Mouse (Mus musculus): ENCODE results near the gene C330021F23Rik. TPM values are rescaled to one million over a fixed set of nuclear protein-coding genes. Genes with fewer than 3 reads are reported as not detected.
A peak's percentile ranks its signal among the peaks of the same experiment; 100 is the strongest.

Gene C330021F23Rik
- polyA plus RNA-seq (2012; ENCODE audit: insufficient read depth, insufficient read length, missing spikeins): 3.7 and 6.5 TPM in 2 replicates

DNA sequence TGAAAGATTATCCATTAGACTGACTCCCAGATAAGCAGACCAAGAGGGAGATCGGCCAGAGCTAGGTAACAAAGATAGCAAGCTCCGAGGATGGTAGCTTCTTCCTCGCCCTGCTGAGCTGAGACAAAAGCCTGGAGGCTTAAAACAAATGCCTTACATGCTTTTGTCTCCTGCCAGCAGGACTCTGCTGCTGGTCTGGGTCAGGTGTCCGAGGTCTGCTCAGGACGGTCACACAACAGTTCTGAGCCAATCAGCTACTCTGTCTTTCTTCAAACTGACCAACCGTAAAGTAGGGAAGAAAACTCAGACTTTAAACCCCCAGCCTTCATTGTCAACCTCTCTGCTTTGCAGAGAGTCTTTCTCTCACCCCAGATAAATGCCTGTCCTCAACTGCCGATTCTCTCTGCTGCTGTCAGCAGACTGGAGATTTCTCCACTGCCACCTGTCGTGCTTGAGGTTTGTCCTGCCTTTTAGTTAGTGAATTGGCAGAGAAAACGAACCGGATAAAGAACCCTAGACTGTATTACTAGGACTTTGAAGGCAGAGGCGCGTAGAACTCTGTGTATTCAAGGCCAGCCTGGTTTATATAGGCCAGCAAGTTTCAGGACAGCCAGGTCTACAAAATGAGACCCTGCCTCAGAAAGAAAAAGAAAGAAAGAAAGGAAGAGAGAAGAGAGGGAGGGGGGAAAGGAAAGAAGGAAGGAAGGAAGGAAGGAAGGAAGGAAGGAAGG lies at the start of gene C330021F23Rik:
Gene C330021F23Rik (plus strand): TSS at position 350 of the 731 bp plus-strand sequence.
- Histone ChIP-seq H3K4me1 (ENCODE audit: control insufficient read depth, insufficient read depth, insufficient read length, low read length) (no peaks in the 10 kb centered on the region), H3K27ac (replicated peaks; ENCODE audit: low read depth, low read length) (no peak within 1 kb of the TSS), H3K4me3 (ENCODE audit: insufficient read depth, low read depth, low read length) (peak within 1 kb of the TSS; percentile 11; the same call in 1 of the 2 replicates)

DNA sequence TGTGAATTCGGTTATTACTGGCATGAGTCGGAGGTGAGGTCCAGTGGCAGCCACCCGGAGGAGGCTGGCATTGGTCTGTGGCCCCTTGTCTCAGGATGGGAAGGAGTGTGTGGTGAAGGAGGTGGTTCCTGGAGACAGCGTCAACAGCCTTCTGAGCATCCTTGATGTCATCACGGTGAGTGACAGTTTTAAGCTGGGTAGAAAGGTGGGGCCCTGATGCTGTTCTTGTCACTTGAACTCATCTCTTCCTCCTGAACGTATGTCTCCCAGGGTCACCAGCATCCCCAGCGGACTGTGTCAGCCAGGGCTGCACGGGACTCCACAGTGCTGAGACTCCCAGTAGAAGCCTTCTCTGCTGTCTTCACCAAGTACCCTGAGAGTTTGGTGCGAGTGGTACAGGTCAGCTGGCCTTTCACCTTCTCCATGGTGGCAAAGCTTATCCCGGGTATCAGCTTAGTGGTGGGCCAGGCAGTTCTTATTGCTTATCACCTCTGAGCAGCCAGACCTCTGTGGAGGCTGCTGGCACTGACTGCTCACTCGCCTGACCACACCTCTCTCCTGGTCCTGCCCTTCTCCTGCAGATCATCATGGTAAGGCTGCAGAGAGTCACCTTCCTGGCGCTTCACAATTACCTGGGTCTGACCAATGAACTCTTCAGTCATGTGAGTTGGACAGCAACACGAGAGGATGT lies 45.6 kb upstream of the C330021F23Rik start:
- H3K4me3 ChIP-seq (ENCODE audit: insufficient read depth, low read depth, low read length): no peak overlapping the region
- H3K4me1 ChIP-seq (ENCODE audit: control insufficient read depth, insufficient read depth, insufficient read length, low read length): peaks cover 4% of the 10 kb centered on the region; the same call in 1 of the 2 replicates
- H3K27ac ChIP-seq (replicated peaks; ENCODE audit: low read depth, low read length): no peak overlapping the region

DNA sequence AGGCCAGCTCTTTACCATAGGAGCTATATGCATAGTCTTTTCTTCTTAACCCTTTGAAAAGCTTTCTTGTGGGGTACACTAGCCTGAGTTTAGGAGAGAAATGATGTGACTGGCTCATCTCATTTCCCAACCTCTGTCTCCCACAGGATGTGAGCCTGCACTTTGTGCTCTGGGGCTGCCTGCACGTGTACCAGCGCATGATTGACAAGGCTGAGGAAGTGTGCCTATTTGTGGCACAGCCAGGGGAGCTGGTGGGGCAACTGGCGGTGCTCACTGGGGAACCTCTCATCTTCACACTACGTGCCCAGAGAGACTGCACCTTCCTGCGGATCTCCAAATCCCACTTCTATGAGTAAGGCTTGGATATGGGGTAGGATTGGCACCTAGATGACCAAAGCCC lies 37.0 kb upstream of the C330021F23Rik start:
- Histone ChIP-seq H3K27ac (replicated peaks; ENCODE audit: low read depth, low read length) (no peak overlapping the region), H3K4me1 (ENCODE audit: control insufficient read depth, insufficient read depth, insufficient read length, low read length) (no peaks in the 10 kb centered on the region), H3K4me3 (ENCODE audit: insufficient read depth, low read depth, low read length) (no peak overlapping the region)

DNA sequence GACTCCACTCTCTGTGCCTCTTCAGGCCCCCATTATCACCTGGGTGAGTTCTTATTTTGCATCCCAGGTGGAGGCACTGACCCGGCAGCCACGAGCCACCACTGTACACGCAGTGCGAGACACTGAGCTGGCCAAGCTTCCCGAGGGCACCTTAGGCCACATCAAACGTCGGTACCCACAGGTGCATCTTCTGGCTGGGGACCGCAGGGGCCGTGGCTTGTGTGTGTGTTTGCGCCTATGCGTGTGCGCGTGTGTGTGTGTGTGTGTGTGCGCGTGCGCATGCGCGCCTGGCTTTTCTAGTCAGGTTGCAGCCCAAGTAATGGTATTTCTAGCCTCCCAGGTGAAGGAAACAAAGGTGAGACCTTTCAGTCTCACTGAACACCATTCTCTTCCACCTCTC lies 35.9 kb upstream of the C330021F23Rik start:
- H3K4me1 ChIP-seq (ENCODE audit: control insufficient read depth, insufficient read depth, insufficient read length, low read length): no peaks in the 10 kb centered on the region
- H3K4me3 ChIP-seq (ENCODE audit: insufficient read depth, low read depth, low read length): no peak overlapping the region
- H3K27ac ChIP-seq (replicated peaks; ENCODE audit: low read depth, low read length): no peak overlapping the region

DNA sequence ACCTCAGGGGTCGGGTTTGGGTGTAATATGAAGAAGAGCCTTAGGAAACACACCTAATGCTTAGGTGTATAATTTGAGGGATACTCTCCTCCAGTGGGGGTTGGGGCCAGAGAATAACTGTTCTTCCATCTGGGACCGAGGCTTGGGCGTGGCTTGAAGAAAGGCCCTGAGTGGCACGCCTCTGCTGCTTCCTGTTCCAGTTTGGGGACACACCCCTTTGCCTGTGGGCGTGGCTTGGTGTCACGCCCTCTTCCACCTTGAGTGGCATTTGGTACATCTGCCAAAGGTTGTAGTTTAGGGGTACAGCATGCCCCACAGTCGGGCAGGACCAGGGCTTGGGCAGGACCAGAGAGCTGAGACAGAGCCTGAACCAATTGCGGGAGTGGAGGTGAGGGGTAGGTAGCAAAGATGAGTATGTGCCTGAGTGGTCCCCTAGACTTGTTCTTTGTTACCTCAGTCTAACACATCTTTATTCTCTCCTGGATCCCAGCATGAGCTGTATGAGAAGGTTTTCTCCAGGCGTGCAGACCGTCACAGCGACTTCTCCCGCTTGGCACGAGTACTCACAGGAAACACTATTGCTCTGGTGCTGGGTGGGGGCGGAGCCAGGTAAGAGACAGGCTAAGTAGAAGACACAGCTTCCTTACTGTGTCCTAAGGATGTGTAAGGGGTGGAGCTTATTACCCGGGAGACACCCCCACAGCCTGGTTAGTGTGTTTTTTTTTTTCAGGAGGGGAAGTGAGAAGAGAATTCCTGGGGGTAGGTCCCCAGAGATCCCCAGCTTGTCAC lies 31.5 kb upstream of the C330021F23Rik start:
- no peak overlapping the region for H3K27ac ChIP-seq (replicated peaks; ENCODE audit: low read depth, low read length)
- H3K4me1 ChIP-seq (ENCODE audit: control insufficient read depth, insufficient read depth, insufficient read length, low read length): no peaks in the 10 kb centered on the region
- H3K4me3 ChIP-seq (ENCODE audit: insufficient read depth, low read depth, low read length): no peak overlapping the region

DNA sequence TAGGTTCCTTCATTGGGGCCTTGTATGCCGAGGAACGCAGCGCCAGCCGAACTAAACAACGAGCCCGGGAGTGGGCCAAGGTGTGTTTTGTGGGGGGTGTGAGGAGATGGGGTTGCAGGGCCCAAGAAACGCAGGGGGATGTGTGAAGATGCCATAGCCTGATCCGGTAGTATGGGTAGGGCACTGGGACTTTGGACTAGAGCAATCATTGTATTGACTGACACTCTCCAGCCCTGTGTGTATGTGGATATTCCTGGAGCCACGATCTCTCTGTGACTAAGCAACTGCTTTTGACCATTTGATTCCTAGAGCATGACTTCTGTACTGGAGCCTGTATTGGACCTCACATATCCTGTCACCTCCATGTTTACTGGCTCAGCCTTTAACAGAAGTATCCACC lies 30.9 kb upstream of the C330021F23Rik start:
- no peaks in the 10 kb centered on the region for H3K4me1 ChIP-seq (ENCODE audit: control insufficient read depth, insufficient read depth, insufficient read length, low read length)
- H3K4me3 ChIP-seq (ENCODE audit: insufficient read depth, low read depth, low read length): no peak overlapping the region
- H3K27ac ChIP-seq (replicated peaks; ENCODE audit: low read depth, low read length): no peak overlapping the region

DNA sequence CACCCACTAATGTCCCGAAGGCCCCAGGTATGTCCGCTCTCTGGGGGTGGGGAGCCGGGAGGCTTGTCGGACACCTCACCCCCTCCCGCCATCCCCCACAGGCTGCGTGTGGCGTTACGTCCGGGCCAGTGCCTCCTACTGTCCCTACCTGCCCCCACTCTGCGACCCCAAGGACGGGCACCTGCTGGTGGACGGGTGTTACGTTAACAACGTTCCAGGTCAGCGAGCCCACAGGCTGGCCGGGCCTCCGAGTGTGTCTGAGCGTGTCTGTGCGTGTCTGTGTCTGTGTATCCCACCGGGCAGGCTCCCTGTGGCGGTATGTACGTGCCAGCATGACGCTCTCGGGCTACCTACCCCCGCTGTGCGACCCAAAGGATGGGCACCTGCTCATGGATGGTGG lies 30.1 kb upstream of the C330021F23Rik start:
- Histone ChIP-seq H3K4me3 (ENCODE audit: insufficient read depth, low read depth, low read length) (no peak overlapping the region), H3K4me1 (ENCODE audit: control insufficient read depth, insufficient read depth, insufficient read length, low read length) (no peaks in the 10 kb centered on the region), H3K27ac (replicated peaks; ENCODE audit: low read depth, low read length) (no peak overlapping the region)

DNA sequence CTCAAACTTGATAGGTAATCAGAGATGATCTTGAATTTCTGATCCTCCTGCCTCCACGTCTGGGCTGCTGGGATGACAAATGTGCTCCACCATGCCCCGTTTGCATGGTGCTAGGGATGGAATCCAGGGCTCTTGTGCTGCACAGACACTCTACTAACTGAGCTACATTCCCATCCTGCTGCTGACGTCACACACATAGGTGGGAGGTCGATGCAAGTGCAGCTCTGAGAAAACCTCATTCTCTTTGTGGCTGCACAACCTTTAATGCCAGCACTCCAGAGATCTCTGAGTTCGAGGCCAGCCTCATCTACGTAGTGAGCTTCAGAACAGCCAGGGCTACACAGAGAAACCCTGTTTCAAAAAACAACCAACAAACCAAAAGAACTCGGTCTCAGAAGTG lies 28.6 kb upstream of the C330021F23Rik start:
- Histone ChIP-seq H3K4me3 (ENCODE audit: insufficient read depth, low read depth, low read length) (no peak overlapping the region), H3K27ac (replicated peaks; ENCODE audit: low read depth, low read length) (no peak overlapping the region), H3K4me1 (ENCODE audit: control insufficient read depth, insufficient read depth, insufficient read length, low read length) (no peaks in the 10 kb centered on the region)

DNA sequence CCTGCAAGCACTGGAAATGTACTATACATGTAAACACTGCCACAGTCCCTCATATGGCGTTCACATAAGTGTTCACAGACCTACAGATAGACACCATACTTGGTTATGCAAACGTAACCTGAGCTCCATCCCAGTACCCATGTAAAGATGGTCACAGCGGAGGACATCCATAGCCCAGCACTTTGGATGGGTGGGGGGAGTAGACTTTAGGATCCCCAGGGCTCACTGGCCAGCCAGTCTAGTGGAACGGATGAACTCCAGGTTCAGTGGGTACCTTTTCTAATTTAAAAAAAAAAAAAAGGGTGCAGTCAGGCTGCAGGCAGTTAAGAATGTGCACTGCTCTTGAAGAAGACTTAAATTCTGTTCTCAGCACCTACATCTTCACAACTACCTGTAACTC lies 27.7 kb upstream of the C330021F23Rik start:
- Histone ChIP-seq H3K27ac (replicated peaks; ENCODE audit: low read depth, low read length) (no peak overlapping the region), H3K4me3 (ENCODE audit: insufficient read depth, low read depth, low read length) (no peak overlapping the region), H3K4me1 (ENCODE audit: control insufficient read depth, insufficient read depth, insufficient read length, low read length) (no peaks in the 10 kb centered on the region)

DNA sequence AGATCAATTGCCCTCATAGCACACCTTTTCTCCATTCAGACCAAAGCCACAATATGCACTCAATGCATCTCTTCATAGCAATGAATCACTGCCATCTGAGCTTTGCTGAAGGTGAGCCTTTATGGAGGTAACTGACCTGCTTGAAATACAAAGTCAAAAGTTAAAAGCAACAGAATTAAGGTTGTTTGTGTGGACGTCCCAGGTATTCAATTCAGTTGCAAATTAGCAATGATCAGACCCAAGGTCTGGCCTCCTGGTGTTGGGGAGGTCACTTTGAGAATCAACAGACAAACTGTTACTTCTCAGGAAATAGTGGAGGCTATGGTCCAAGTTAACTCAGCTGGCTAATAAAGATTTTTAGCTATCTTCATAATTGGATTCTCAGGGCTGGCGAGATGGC lies 21.3 kb upstream of the C330021F23Rik start:
- Histone ChIP-seq H3K4me1 (ENCODE audit: control insufficient read depth, insufficient read depth, insufficient read length, low read length) (no peaks in the 10 kb centered on the region), H3K4me3 (ENCODE audit: insufficient read depth, low read depth, low read length) (no peak overlapping the region), H3K27ac (replicated peaks; ENCODE audit: low read depth, low read length) (no peak overlapping the region)

DNA sequence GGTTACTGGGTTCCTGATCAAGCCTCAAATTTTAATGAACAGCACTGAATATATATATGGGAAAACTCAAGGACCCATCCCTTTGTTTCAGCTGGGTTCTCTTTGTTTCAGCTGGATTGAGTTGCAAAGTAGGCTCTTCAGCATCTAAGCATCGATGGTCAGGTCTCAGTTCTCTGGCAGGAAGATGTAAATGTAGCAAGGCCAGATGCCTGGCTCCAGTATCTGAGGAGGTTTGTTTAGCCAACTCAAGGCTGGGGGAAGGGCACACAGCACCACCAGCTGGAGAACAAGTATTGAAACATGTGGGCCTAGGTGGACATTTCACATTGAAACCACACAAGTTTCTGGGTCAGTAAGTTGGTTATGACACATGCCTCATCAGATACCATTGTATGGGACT lies 15.6 kb upstream of the C330021F23Rik start:
- Histone ChIP-seq H3K4me3 (ENCODE audit: insufficient read depth, low read depth, low read length) (no peak overlapping the region), H3K4me1 (ENCODE audit: control insufficient read depth, insufficient read depth, insufficient read length, low read length) (no peaks in the 10 kb centered on the region), H3K27ac (replicated peaks; ENCODE audit: low read depth, low read length) (no peak overlapping the region)

DNA sequence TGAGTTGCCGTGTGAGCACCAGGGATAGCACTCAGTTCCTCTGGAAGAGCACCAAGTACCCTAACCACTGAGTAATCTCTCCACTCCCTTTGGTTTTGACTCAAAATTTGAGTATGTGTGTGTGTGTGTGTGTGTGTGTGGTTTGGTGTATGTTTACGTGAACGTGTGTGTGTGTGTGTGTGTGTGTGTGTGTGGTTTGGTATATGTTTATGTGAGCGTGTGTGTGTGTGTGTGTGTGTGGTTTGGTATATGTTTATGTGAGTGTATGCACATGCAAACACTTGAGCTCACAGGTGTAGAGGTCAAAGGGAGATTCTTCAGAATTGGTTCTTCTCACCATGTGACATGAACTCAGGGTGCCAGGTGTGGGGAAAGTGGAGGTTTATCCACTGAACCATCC lies 11.7 kb upstream of the C330021F23Rik start:
- Histone ChIP-seq H3K4me3 (ENCODE audit: insufficient read depth, low read depth, low read length) (no peak overlapping the region), H3K4me1 (ENCODE audit: control insufficient read depth, insufficient read depth, insufficient read length, low read length) (no peaks in the 10 kb centered on the region), H3K27ac (replicated peaks; ENCODE audit: low read depth, low read length) (no peak overlapping the region)

DNA sequence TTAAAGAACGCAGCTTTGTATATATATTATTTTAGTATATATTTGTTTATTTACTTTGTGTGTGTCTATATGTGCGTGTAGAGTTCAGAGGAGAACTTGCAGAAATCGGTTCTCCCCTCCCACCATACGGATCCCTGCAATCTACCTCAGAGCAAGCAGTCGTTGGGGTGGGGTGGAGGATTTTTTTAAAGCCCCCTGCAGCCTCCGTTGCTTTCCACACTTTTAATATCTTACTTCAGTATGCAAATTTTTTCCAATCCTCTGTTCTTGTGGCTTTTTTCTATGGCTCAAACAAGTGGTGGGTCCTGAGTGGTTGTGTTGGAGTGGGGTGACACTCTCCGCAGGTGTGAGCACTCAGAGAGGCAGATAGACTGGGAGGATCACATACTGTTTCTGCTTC lies 588 bp downstream of the C330021F23Rik start:
- Histone ChIP-seq H3K4me1 (ENCODE audit: control insufficient read depth, insufficient read depth, insufficient read length, low read length) (no peaks in the 10 kb centered on the region), H3K4me3 (ENCODE audit: insufficient read depth, low read depth, low read length) (no peak overlapping the region), H3K27ac (replicated peaks; ENCODE audit: low read depth, low read length) (no peak overlapping the region)

DNA sequence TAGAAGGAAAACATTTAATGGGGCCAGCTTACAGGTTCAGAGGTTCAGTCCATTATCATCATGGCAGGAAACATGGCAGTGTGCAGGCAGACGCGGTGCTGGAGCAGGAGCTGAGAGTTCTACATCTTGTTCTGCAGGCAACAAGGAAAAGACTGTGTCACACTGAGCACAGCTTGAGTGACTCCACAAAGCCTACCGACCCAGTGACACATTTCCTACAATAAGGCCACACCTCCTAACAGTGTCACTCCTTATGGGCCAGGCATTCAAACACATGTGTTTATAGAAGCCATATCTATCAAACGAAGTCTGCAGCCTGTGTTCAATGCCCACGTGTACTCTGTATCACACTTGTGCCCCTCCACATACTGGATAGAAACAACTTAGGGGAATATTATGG lies 2.0 kb downstream of the C330021F23Rik start:
- H3K27ac ChIP-seq (replicated peaks; ENCODE audit: low read depth, low read length): no peak overlapping the region
- H3K4me1 ChIP-seq (ENCODE audit: control insufficient read depth, insufficient read depth, insufficient read length, low read length): no peaks in the 10 kb centered on the region

DNA sequence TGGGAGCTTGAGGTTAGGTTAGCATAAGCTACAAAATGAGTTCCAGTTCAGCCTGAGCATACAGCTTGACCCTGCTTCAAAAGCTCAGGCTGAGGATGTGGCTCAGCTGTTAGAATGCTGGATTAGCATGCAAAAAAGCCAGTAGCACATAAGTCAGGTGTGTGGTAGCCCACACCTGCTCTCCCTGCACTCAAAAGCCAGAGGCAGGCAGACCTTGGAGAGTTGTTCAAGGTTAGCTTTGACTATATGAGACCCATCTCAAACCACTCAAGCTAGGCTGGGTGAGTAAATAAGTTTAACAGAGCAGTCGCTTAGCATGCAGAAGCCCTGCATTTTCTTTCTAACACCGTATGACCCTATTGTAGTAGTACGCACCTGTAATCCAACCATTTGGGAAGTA lies 6.8 kb downstream of the C330021F23Rik start:
- no peak overlapping the region for H3K4me3 ChIP-seq (ENCODE audit: insufficient read depth, low read depth, low read length)
- H3K4me1 ChIP-seq (ENCODE audit: control insufficient read depth, insufficient read depth, insufficient read length, low read length): no peaks in the 10 kb centered on the region
- no peak overlapping the region for H3K27ac ChIP-seq (replicated peaks; ENCODE audit: low read depth, low read length)

More for the DNA sequence above, 2.0 kb downstream of the C330021F23Rik start:
- no peak overlapping the region for H3K4me3 ChIP-seq (ENCODE audit: insufficient read depth, low read depth, low read length)
